Mouse (Mus musculus): ENCODE measurements around the gene Fastkd1. TPM values are rescaled to one million over a fixed set of nuclear protein-coding genes. Genes with fewer than 3 reads are reported as not detected.
"Not testable (repeated sequence)": the region's sequence is repeated elsewhere in the genome, so short reads cannot be mapped to it uniquely, and the experiment has no call there.

Gene Fastkd1
- polyA plus RNA-seq, 1 experiment: 2.6 TPM

GRCm38 (mm10) chr2:69690843-69691242, 22.5 kb downstream of the Fastkd1 start:
- Histone ChIP-seq H3K36me3 (ENCODE audit: control insufficient read depth, insufficient read depth, low read length) (peaks cover 12% of the 10 kb centered on the region), H3K4me1 (ENCODE audit: control insufficient read depth, insufficient read depth, insufficient read length) (no peaks in the 10 kb centered on the region), H3K27ac (ENCODE audit: insufficient read depth, low read length) (no peak overlapping the region), H3K4me3 (ENCODE audit: extremely low read depth, insufficient read depth, insufficient read length) (no peak overlapping the region), H3K27me3 (ENCODE audit: control insufficient read depth, insufficient read depth, low read length) (no peaks in the 10 kb centered on the region)
- 91% methylated on average over 6 of the region's 6 CpGs for WGBS
- DNase-seq (ENCODE audit: low read depth in 1 of 2, low spot score in 2 of 2): no peak
- no peak for TF ChIP-seq CTCF (IDR thresholded peaks at IDR 0.05; ENCODE audit: extremely low read depth, insufficient read depth, insufficient read length, insufficient replicate concordance)
- TF ChIP-seq POLR2A (IDR thresholded peaks at IDR 0.05; ENCODE audit: low read depth, low read length): no peak

GRCm38 (mm10) chr2:69690214-69690613, 23.1 kb downstream of the Fastkd1 start:
- WGBS: 92% methylated on average over 3 of the region's 3 CpGs
- H3K36me3 ChIP-seq (ENCODE audit: control insufficient read depth, insufficient read depth, low read length): peaks cover 12% of the 10 kb centered on the region

GRCm38 (mm10) chr2:69684488-69684887, 28.8 kb downstream of the Fastkd1 start:
- 0 out of 2 replicates have a peak, but pooled peaks cover 2% of the 10 kb centered on the region for H3K36me3 ChIP-seq (ENCODE audit: control insufficient read depth, insufficient read depth, low read length)
- H3K4me3 ChIP-seq (ENCODE audit: extremely low read depth, insufficient read depth, insufficient read length): no peak overlapping the region
- no peak overlapping the region for H3K27ac ChIP-seq (ENCODE audit: insufficient read depth, low read length)
- no peaks in the 10 kb centered on the region for H3K4me1 ChIP-seq (ENCODE audit: control insufficient read depth, insufficient read depth, insufficient read length)
- no peak for TF ChIP-seq CTCF (IDR thresholded peaks at IDR 0.05; ENCODE audit: extremely low read depth, insufficient read depth, insufficient read length, insufficient replicate concordance)
- TF ChIP-seq POLR2A (IDR thresholded peaks at IDR 0.05; ENCODE audit: low read depth, low read length): no peak
- no peaks in the 10 kb centered on the region for H3K27me3 ChIP-seq (ENCODE audit: control insufficient read depth, insufficient read depth, low read length)
- 88% methylated on average over 3 of the region's 3 CpGs for WGBS
- no peak for DNase-seq (ENCODE audit: low read depth in 1 of 2, low spot score in 2 of 2)

More at GRCm38 (mm10) chr2:69690214-69690613, 23.1 kb downstream of the Fastkd1 start:
- TF ChIP-seq CTCF (IDR thresholded peaks at IDR 0.05; ENCODE audit: extremely low read depth, insufficient read depth, insufficient read length, insufficient replicate concordance) (no peak), POLR2A (IDR thresholded peaks at IDR 0.05; ENCODE audit: low read depth, low read length) (no peak)
- DNase-seq (ENCODE audit: low read depth in 1 of 2, low spot score in 2 of 2): no peak
- H3K27me3 ChIP-seq (ENCODE audit: control insufficient read depth, insufficient read depth, low read length): no peaks in the 10 kb centered on the region
- no peak overlapping the region for H3K4me3 ChIP-seq (ENCODE audit: extremely low read depth, insufficient read depth, insufficient read length)
- H3K4me1 ChIP-seq (ENCODE audit: control insufficient read depth, insufficient read depth, insufficient read length): no peaks in the 10 kb centered on the region
- H3K27ac ChIP-seq (ENCODE audit: insufficient read depth, low read length): no peak overlapping the region

- Histone ChIP-seq H3K27me3 (ENCODE audit: control insufficient read depth, insufficient read depth, low read length) (no peaks in the 10 kb centered on the region), H3K36me3 (ENCODE audit: control insufficient read depth, insufficient read depth, low read length) (0 out of 2 replicates have a peak, but pooled peaks cover 2% of the 10 kb centered on the region), H3K4me3 (ENCODE audit: extremely low read depth, insufficient read depth, insufficient read length) (no peak overlapping the region), H3K4me1 (ENCODE audit: control insufficient read depth, insufficient read depth, insufficient read length) (no peaks in the 10 kb centered on the region), H3K27ac (ENCODE audit: insufficient read depth, low read length) (no peak overlapping the region)
- TF ChIP-seq POLR2A (IDR thresholded peaks at IDR 0.05; ENCODE audit: low read depth, low read length) (no peak), CTCF (IDR thresholded peaks at IDR 0.05; ENCODE audit: extremely low read depth, insufficient read depth, insufficient read length, insufficient replicate concordance) (no peak)
- DNase-seq (ENCODE audit: low read depth in 1 of 2, low spot score in 2 of 2): no peak
- WGBS: 94% methylated on average over 13 of the region's 13 CpGs
These were observed 30.1 kb downstream of the Fastkd1 start for GRCm38 (mm10) chr2:69683036-69683805.

GRCm38 (mm10) chr2:69681931-69682330, 31.4 kb downstream of the Fastkd1 start:
- Histone ChIP-seq H3K4me3 (ENCODE audit: extremely low read depth, insufficient read depth, insufficient read length) (no peak overlapping the region), H3K36me3 (ENCODE audit: control insufficient read depth, insufficient read depth, low read length) (0 out of 2 replicates have a peak, but pooled peaks cover 2% of the 10 kb centered on the region), H3K4me1 (ENCODE audit: control insufficient read depth, insufficient read depth, insufficient read length) (no peaks in the 10 kb centered on the region), H3K27ac (ENCODE audit: insufficient read depth, low read length) (no peak overlapping the region), H3K27me3 (ENCODE audit: control insufficient read depth, insufficient read depth, low read length) (no peaks in the 10 kb centered on the region)
- WGBS: 89% methylated on average over 4 of the region's 4 CpGs
- TF ChIP-seq CTCF (IDR thresholded peaks at IDR 0.05; ENCODE audit: extremely low read depth, insufficient read depth, insufficient read length, insufficient replicate concordance): no peak
- DNase-seq (ENCODE audit: low read depth in 1 of 2, low spot score in 2 of 2): no peak

- H3K4me3 ChIP-seq (ENCODE audit: extremely low read depth, insufficient read depth, insufficient read length): no peak overlapping the region
- no peak for DNase-seq (ENCODE audit: low read depth in 1 of 2, low spot score in 2 of 2)
- H3K4me1 ChIP-seq (ENCODE audit: control insufficient read depth, insufficient read depth, insufficient read length): no peaks in the 10 kb centered on the region
- H3K36me3 ChIP-seq (ENCODE audit: control insufficient read depth, insufficient read depth, low read length): no peaks in the 10 kb centered on the region
- TF ChIP-seq POLR2A (IDR thresholded peaks at IDR 0.05; ENCODE audit: low read depth, low read length): no peak
- no peak for TF ChIP-seq CTCF (IDR thresholded peaks at IDR 0.05; ENCODE audit: extremely low read depth, insufficient read depth, insufficient read length, insufficient replicate concordance)
- WGBS: 71% methylated on average over 6 of the region's 6 CpGs
- H3K27ac ChIP-seq (ENCODE audit: insufficient read depth, low read length): no peak overlapping the region
- no peaks in the 10 kb centered on the region for H3K27me3 ChIP-seq (ENCODE audit: control insufficient read depth, insufficient read depth, low read length)
These were observed 33.3 kb downstream of the Fastkd1 start for GRCm38 (mm10) chr2:69679990-69680389.

GRCm38 (mm10) chr2:69677215-69677614, 36.1 kb downstream of the Fastkd1 start:
- H3K4me3 ChIP-seq (ENCODE audit: extremely low read depth, insufficient read depth, insufficient read length); H3K27me3 ChIP-seq (ENCODE audit: control insufficient read depth, insufficient read depth, low read length); DNase-seq (ENCODE audit: low read depth in 1 of 2, low spot score in 2 of 2); H3K27ac ChIP-seq (ENCODE audit: insufficient read depth, low read length); H3K36me3 ChIP-seq (ENCODE audit: control insufficient read depth, insufficient read depth, low read length); H3K4me1 ChIP-seq (ENCODE audit: control insufficient read depth, insufficient read depth, insufficient read length): not testable (repeated sequence)
- 81% methylated on average over 2 of the region's 2 CpGs for WGBS
